Mouse (Mus musculus): ENCODE results near the gene Abcd2. TPM values are rescaled to one million over a fixed set of nuclear protein-coding genes. Genes with fewer than 3 reads are reported as not detected.

Abcd2 gene
- polyA plus RNA-seq, 1 experiment: 7.1 TPM

DNA sequence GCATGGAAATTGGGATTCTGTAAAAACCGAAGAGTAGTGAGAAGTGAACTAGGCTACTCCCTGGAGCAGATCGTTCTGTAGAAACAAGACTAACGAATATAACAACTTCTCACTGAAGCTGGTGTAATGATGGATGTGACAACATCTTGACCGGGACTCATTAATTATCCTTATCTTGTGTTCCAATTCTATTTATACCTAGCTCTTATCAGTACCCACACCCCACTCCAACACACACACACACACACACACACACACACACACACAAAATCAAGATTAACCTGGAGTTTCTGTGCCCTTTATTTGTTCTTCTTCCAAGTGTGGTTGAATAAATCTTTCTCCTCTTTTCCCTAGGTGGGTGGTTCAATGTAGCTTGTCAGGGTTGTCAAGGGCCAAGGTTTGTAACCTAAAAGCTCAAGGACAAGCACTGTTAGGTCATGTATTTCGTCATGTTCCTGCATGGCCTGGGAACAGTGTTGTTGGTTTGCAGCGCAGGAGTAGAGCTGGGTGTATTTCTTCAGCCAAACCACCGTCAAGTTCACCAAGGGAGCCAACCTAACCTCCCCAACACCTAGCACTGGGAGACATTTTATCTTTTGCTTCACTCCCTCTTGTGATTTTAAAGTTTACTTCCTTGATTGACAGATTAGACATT lies 78.9 kb downstream of the Abcd2 start:
- H3K4me3 ChIP-seq (replicated peaks; ENCODE audit: control insufficient read depth, low read depth, low read length): no peak overlapping the region
- H3K27ac ChIP-seq (ENCODE audit: control insufficient read depth, insufficient read depth, low read depth, low read length, poor library complexity): no peak overlapping the region
- 78% methylated on average over 7 of the region's 7 CpGs for WGBS
- H3K4me1 ChIP-seq (ENCODE audit: control insufficient read depth, insufficient read depth, low read length): no peaks in the 10 kb centered on the region
- TF ChIP-seq POLR2A (IDR thresholded peaks at IDR 0.05; ENCODE audit: borderline replicate concordance, control insufficient read depth, low read depth, low read length) (no peak), CTCF (IDR thresholded peaks at IDR 0.05; ENCODE audit: control insufficient read depth, insufficient read depth, low read length) (no peak)

- Histone ChIP-seq H3K4me1 (ENCODE audit: control insufficient read depth, insufficient read depth, low read length) (no peaks in the 10 kb centered on the region), H3K4me3 (replicated peaks; ENCODE audit: control insufficient read depth, low read depth, low read length) (no peak overlapping the region), H3K27ac (ENCODE audit: control insufficient read depth, insufficient read depth, low read depth, low read length, poor library complexity) (no peak overlapping the region)
- TF ChIP-seq POLR2A (IDR thresholded peaks at IDR 0.05; ENCODE audit: borderline replicate concordance, control insufficient read depth, low read depth, low read length) (no peak), CTCF (IDR thresholded peaks at IDR 0.05; ENCODE audit: control insufficient read depth, insufficient read depth, low read length) (no peak)
- 83% methylated on average over 5 of the region's 5 CpGs for WGBS
Observed at GRCm38 (mm10) chr15:91108102-91108659, 83.4 kb downstream of the Abcd2 start.

- H3K4me1 ChIP-seq (ENCODE audit: control insufficient read depth, insufficient read depth, low read length): no peaks in the 10 kb centered on the region
- WGBS: 65% methylated on average over 3 of the region's 3 CpGs
- no peak overlapping the region for H3K27ac ChIP-seq (ENCODE audit: control insufficient read depth, insufficient read depth, low read depth, low read length, poor library complexity)
- no peak for TF ChIP-seq CTCF (IDR thresholded peaks at IDR 0.05; ENCODE audit: control insufficient read depth, insufficient read depth, low read length)
- TF ChIP-seq POLR2A (IDR thresholded peaks at IDR 0.05; ENCODE audit: borderline replicate concordance, control insufficient read depth, low read depth, low read length): no peak
- H3K4me3 ChIP-seq (replicated peaks; ENCODE audit: control insufficient read depth, low read depth, low read length): no peak overlapping the region
Observed at GRCm38 (mm10) chr15:91104934-91105333, 86.7 kb downstream of the Abcd2 start.

DNA sequence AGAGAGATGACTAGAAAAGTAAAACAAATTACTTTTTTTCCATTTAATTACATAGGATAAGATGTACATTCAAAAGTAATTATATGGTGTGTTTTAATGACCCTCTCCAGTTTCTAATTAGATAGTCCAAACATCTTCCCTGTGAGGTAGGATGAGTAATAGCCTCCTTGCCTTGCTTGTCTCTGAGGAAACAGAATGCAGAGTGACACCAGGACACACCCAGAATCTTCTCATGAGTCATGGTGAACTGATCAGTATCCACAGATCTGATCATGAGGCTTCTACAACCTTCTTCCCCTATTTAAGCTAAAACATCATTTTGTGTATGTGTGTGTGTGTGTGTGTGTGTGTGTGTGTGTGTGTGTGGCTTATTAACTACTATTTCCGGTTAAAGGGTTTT lies 87.3 kb downstream of the Abcd2 start:
- Histone ChIP-seq H3K4me3 (replicated peaks; ENCODE audit: control insufficient read depth, low read depth, low read length) (no peak overlapping the region), H3K4me1 (ENCODE audit: control insufficient read depth, insufficient read depth, low read length) (no peaks in the 10 kb centered on the region), H3K27ac (ENCODE audit: control insufficient read depth, insufficient read depth, low read depth, low read length, poor library complexity) (no peak overlapping the region)
- WGBS: 71% methylated on average over 1 of the region's 1 CpGs
- TF ChIP-seq POLR2A (IDR thresholded peaks at IDR 0.05; ENCODE audit: borderline replicate concordance, control insufficient read depth, low read depth, low read length) (no peak), CTCF (IDR thresholded peaks at IDR 0.05; ENCODE audit: control insufficient read depth, insufficient read depth, low read length) (no peak)

DNA sequence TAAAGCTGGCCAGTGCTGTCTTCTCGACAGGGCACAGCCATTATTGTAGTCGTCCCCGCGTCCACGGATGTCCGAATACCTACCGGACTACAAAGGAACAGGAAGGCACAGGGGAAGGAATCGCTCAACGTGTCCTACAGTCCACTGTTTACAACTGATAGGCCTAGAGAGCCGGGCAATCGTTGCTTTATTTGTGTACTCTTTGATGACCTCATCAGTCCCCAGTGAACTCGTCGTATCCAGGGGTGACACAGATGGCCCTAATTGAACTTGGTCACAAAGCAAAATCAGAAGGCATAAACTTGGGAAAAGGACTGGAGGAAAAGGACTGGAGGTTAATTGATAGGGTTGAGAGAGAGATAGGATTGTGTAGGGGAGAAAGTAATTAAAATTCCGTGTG lies 87.8 kb downstream of the Abcd2 start:
- Histone ChIP-seq H3K4me1 (ENCODE audit: control insufficient read depth, insufficient read depth, low read length) (no peaks in the 10 kb centered on the region), H3K27ac (ENCODE audit: control insufficient read depth, insufficient read depth, low read depth, low read length, poor library complexity) (no peak overlapping the region), H3K4me3 (replicated peaks; ENCODE audit: control insufficient read depth, low read depth, low read length) (no peak overlapping the region)
- WGBS: 69% methylated on average over 14 of the region's 14 CpGs
- TF ChIP-seq CTCF (IDR thresholded peaks at IDR 0.05; ENCODE audit: control insufficient read depth, insufficient read depth, low read length) (no peak), POLR2A (IDR thresholded peaks at IDR 0.05; ENCODE audit: borderline replicate concordance, control insufficient read depth, low read depth, low read length) (no peak)

DNA sequence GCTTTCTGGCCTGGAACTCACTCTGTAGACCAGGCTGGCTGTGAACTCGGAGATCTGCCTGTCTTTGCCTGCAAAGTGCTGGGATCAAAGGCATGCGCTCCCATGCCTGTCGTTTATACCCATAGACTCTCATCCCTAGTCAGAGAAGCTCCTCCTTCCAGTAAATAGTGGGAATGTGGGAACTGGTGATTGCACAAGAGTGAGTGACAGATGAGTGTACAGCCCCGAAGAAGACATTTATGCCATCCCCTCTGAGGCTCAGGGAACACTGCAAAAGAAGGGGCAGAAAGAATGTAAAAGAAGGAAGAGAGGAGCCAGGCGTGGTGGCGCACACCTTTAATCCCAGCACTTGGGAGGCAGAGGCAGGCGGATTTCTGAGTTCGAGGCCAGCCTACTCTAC lies 88.3 kb downstream of the Abcd2 start:
- Histone ChIP-seq H3K4me1 (ENCODE audit: control insufficient read depth, insufficient read depth, low read length) (no peaks in the 10 kb centered on the region), H3K27ac (ENCODE audit: control insufficient read depth, insufficient read depth, low read depth, low read length, poor library complexity) (no peak overlapping the region), H3K4me3 (replicated peaks; ENCODE audit: control insufficient read depth, low read depth, low read length) (no peak overlapping the region)
- TF ChIP-seq CTCF (IDR thresholded peaks at IDR 0.05; ENCODE audit: control insufficient read depth, insufficient read depth, low read length) (no peak), POLR2A (IDR thresholded peaks at IDR 0.05; ENCODE audit: borderline replicate concordance, control insufficient read depth, low read depth, low read length) (no peak)
- WGBS: 83% methylated on average over 8 of the region's 8 CpGs

DNA sequence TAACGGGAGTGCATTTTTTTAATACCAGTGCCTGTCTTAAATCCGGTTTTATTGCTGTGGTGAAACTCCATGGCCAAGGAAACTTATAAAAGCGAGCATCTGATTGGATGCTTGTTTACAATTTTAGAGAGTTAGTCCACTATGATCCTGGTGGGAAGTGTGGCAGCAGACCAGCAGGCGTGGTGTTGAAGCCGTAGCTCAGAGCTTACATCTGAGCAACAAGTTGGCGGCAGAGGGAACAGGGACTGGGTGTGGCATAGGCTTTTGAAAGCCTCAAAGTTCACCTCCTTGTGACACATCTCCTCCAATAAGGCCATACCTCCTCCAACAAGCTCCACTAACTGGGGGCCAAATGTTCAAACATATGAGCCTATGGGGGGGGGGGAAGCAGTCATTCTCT lies 95.0 kb downstream of the Abcd2 start:
- H3K4me3 ChIP-seq (replicated peaks; ENCODE audit: control insufficient read depth, low read depth, low read length): no peak overlapping the region
- no peak overlapping the region for H3K27ac ChIP-seq (ENCODE audit: control insufficient read depth, insufficient read depth, low read depth, low read length, poor library complexity)
- 77% methylated on average over 6 of the region's 6 CpGs for WGBS
- TF ChIP-seq CTCF (IDR thresholded peaks at IDR 0.05; ENCODE audit: control insufficient read depth, insufficient read depth, low read length): no peak
- no peak for TF ChIP-seq POLR2A (IDR thresholded peaks at IDR 0.05; ENCODE audit: borderline replicate concordance, control insufficient read depth, low read depth, low read length)
- H3K4me1 ChIP-seq (ENCODE audit: control insufficient read depth, insufficient read depth, low read length): no peaks in the 10 kb centered on the region

Other genes starting within 250 kb of the Abcd2 start
- 0.50 TPM in 1 of 2 replicates, not detected in the other for gene Kif21a, start 141.9 kb downstream of the Abcd2 start, polyA plus RNA-seq (2011; ENCODE audit: insufficient read depth, insufficient read length, low replicate concordance, missing spikeins)
- gene CN725425, start 7.7 kb upstream of the Abcd2 start, polyA plus RNA-seq (2011; ENCODE audit: insufficient read depth, insufficient read length, low replicate concordance, missing spikeins): not detected in 2 replicates